Mouse (Mus musculus) small intestine, adult 2 months (tissue): ENCODE measurements around the gene Sox8. TPM values are rescaled to one million over a fixed set of nuclear protein-coding genes. Genes with fewer than 3 reads are reported as not detected.

Source experiments
- H3K27ac ChIP-seq: fragments of 200-500 bp; 2 replicates; pipeline ENCODE4 v1.5.1; 2012; ENCODE audit warnings: low read depth, low read length, control low read depth, inconsistent platforms; ENCODE audit not compliant: insufficient read depth
- H3K27me3 ChIP-seq: fragments of 200-500 bp; 2 replicates; pipeline ENCODE4 v1.6.1; 2012; ENCODE audit warnings: mild to moderate bottlenecking, moderate library complexity, low read length, inconsistent platforms; ENCODE audit not compliant: control insufficient read depth, insufficient read depth
- H3K36me3 ChIP-seq: fragments of 200-500 bp; 2 replicates; pipeline ENCODE4 v1.6.1; 2012; ENCODE audit warnings: mild to moderate bottlenecking, low read length, control low read depth, inconsistent platforms; ENCODE audit not compliant: control insufficient read depth, insufficient read depth
- H3K4me1 ChIP-seq: fragments of 200-500 bp; 2 replicates; pipeline ENCODE4 v1.6.1; 2012; ENCODE audit warnings: low read length, inconsistent platforms, mixed read lengths; ENCODE audit not compliant: control insufficient read depth, insufficient read depth, insufficient read length
- H3K4me3 ChIP-seq: fragments of 200-500 bp; 2 replicates; pipeline ENCODE4 v1.5.1; 2012; ENCODE audit warnings: low read depth, mild to moderate bottlenecking, control low read depth, inconsistent platforms, low read length, moderate library complexity
- CTCF ChIP-seq: fragments of 200-500 bp; IDR thresholded peaks from 2 replicates; pipeline ENCODE4 v1.5.1; 2012; ENCODE audit warnings: low read depth, mild to moderate bottlenecking, control low read depth, inconsistent platforms, low read length, moderate library complexity, mixed read lengths; ENCODE audit not compliant: insufficient replicate concordance, insufficient read length; ENCODE audit errors: extremely low read depth
- POLR2A ChIP-seq: fragments of 200-500 bp; IDR thresholded peaks from 2 replicates; pipeline ENCODE4 v1.6.1; 2012; ENCODE audit warnings: low read depth, mild to moderate bottlenecking, control low read depth, inconsistent platforms, low read length, moderate library complexity
- WGBS: fragments of 180-500 bp; shearing (Covaris S2); methylation state at CpG from one replicate; pipeline ENCODE4 v1.1.7; 2018; 5-methylcytosine and 5-hydroxymethylcytosine counted together
- polyA plus RNA-seq: library from polyadenylated mRNA; depleted of rRNA; stranded (reverse); fragments of >200 nt; gene quantifications from 2 replicates; pipeline ENCODE4 v1.2.3, GENCODE M21; 2012

The Sox8 gene
- polyA plus RNA-seq, 1 experiment, result 0.67 TPM

GRCm38 (mm10) chr17:25592336-25592735 lies 21.9 kb upstream of the Sox8 start:
- no peak overlapping the region for H3K27ac ChIP-seq

GRCm38 (mm10) chr17:25590985-25591384 lies 20.5 kb upstream of the Sox8 start:
- TF ChIP-seq POLR2A, result no peak
- no peak overlapping the region for H3K4me3 ChIP-seq
- 84% methylated on average over 4 of the region's 4 CpGs for WGBS

More at GRCm38 (mm10) chr17:25592336-25592735, 21.9 kb upstream of the Sox8 start:
- H3K36me3 ChIP-seq, result 0 out of 2 replicates have a peak, but pooled peaks cover 1% of the 10 kb centered on the region
- WGBS, result 93% methylated on average over 6 of the region's 6 CpGs
- no peaks in the 10 kb centered on the region for H3K27me3 ChIP-seq
- no peak for TF ChIP-seq POLR2A
- no peak for TF ChIP-seq CTCF
- no peak overlapping the region for H3K4me3 ChIP-seq
- no peaks in the 10 kb centered on the region for H3K4me1 ChIP-seq

GRCm38 (mm10) chr17:25590068-25590467 lies 19.6 kb upstream of the Sox8 start:
- no peak overlapping the region for H3K4me3 ChIP-seq
- peaks cover 4% of the 10 kb centered on the region; the same call in 1 of the 2 replicates for H3K36me3 ChIP-seq
- H3K27ac ChIP-seq, result no peak overlapping the region
- whole genome bisulfite sequencing, result 95% methylated on average over 6 of the region's 6 CpGs
- H3K4me1 ChIP-seq, result no peaks in the 10 kb centered on the region
- no peaks in the 10 kb centered on the region for H3K27me3 ChIP-seq
- TF ChIP-seq CTCF (no peak), POLR2A (no peak)

More at GRCm38 (mm10) chr17:25590985-25591384, 20.5 kb upstream of the Sox8 start:
- Histone ChIP-seq H3K36me3 (0 out of 2 replicates have a peak, but pooled peaks cover 2% of the 10 kb centered on the region), H3K27ac (no peak overlapping the region), H3K4me1 (no peaks in the 10 kb centered on the region), H3K27me3 (no peaks in the 10 kb centered on the region)

GRCm38 (mm10) chr17:25584646-25585045 lies 14.2 kb upstream of the Sox8 start:
- WGBS, result 95% methylated on average over 9 of the region's 9 CpGs
- Histone ChIP-seq H3K36me3 (peaks cover 4% of the 10 kb centered on the region; the same call in 1 of the 2 replicates), H3K27ac (no peak overlapping the region), H3K4me3 (no peak overlapping the region), H3K27me3 (no peaks in the 10 kb centered on the region), H3K4me1 (no peaks in the 10 kb centered on the region; the same call in 1 of the 2 replicates)
- TF ChIP-seq CTCF (no peak), POLR2A (no peak)

- no peaks in the 10 kb centered on the region; the same call in none of the 2 replicates for H3K4me1 ChIP-seq
- H3K27me3 ChIP-seq, result no peaks in the 10 kb centered on the region
- H3K36me3 ChIP-seq, result peaks cover 4% of the 10 kb centered on the region; the same call in 1 of the 2 replicates
- no peak overlapping the region for H3K4me3 ChIP-seq
- H3K27ac ChIP-seq, result no peak overlapping the region
- WGBS, result 70% methylated on average over 8 of the region's 8 CpGs
- TF ChIP-seq POLR2A, result no peak
- TF ChIP-seq CTCF, result no peak
Measured at GRCm38 (mm10) chr17:25583858-25584257, 13.4 kb upstream of the Sox8 start.

- Histone ChIP-seq H3K4me1 (peaks cover 3% of the 10 kb centered on the region), H3K27me3 (no peaks in the 10 kb centered on the region), H3K4me3 (no peak overlapping the region), H3K36me3 (peaks cover 3% of the 10 kb centered on the region; the same call in 1 of the 2 replicates), H3K27ac (no peak overlapping the region)
- TF ChIP-seq POLR2A (no peak), CTCF (no peak)
- WGBS, result 87% methylated on average over 4 of the region's 4 CpGs
Measured at GRCm38 (mm10) chr17:25583099-25583498, 12.6 kb upstream of the Sox8 start.

- Histone ChIP-seq H3K4me3 (no peak overlapping the region), H3K27ac (no peak overlapping the region), H3K36me3 (peaks cover 3% of the 10 kb centered on the region; the same call in 1 of the 2 replicates), H3K27me3 (no peaks in the 10 kb centered on the region), H3K4me1 (peaks cover 3% of the 10 kb centered on the region)
- TF ChIP-seq CTCF, result no peak
- no peak for TF ChIP-seq POLR2A
- WGBS, result 90% methylated on average over 8 of the region's 8 CpGs
Measured at GRCm38 (mm10) chr17:25582076-25582475, 11.6 kb upstream of the Sox8 start.
